Mouse (Mus musculus): Measurements from ENCODE around the gene Adcy4.

GRCm38 (mm10) chr14:55737086-55737687 lies 46.7 kb downstream of the Adcy4 start:
- TF ChIP-seq POLR2A (IDR thresholded peaks at IDR 0.05; ENCODE audit: insufficient read depth, low read depth, low read length) (no peak), CTCF (IDR thresholded peaks at IDR 0.05) (no peak)
